Mouse (Mus musculus): Measurements from ENCODE around the gene Tmem123. TPM values are rescaled to one million over a fixed set of nuclear protein-coding genes. Genes with fewer than 3 reads are reported as not detected.
A peak's percentile ranks its signal among the peaks of the same experiment; 100 is the strongest.

The Tmem123 gene
- total and polyA plus RNA-seq, 3 experiments = 43.5 to 88.8 TPM; not detected in 1

GRCm38 (mm10) chr9:7789764-7790575 is 26.1 kb downstream of the Tmem123 start:
- H3K4me1 ChIP-seq (ENCODE audit: control insufficient read depth in 1 of 2, insufficient read depth in 2 of 2, low read length in 2 of 2) = peaks cover 25 to 31% of the 10 kb centered on the region in 2 experiments

DNA sequence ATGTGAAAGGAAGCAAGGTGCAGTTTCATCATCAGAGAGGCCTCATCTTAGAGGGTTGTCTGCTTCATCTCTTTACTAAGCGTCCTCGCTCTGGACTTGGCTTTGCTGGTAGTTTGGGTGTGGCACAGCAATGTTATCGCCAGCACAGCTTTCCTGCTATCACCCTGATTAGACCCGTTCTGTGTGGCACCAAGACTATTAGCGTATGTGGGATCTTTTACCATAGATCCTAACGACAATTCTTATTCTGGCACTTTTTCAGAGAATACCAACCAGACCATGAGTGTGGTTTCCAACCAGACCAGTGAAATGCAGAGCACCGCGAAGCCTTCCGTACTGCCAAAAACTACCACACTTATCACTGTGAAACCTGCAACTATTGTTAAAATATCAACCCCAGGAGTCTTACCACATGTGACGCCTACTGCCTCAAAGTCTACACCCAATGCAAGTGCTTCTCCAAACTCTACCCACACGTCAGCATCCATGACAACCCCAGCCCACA is 26.8 kb downstream of the Tmem123 start:
- H3K4me1 ChIP-seq (ENCODE audit: control insufficient read depth in 1 of 2, insufficient read depth in 2 of 2, low read length in 2 of 2) = peaks cover 22 to 24% of the 10 kb centered on the region in 2 experiments
- H3K27ac ChIP-seq (ENCODE audit: control insufficient read depth, low read depth, low read length) = peak overlapping the region; percentile 68
- no peaks in the 10 kb centered on the region for H3K27me3 ChIP-seq (ENCODE audit: control insufficient read depth in 1 of 2, insufficient read depth in 2 of 2, low read length in 2 of 2)
- peak; percentile 95 for DNase-seq (ENCODE audit: low read depth, low spot score)
- H3K4me3 ChIP-seq (ENCODE audit: control insufficient read depth in 1 of 2, insufficient read depth in 1 of 2, low read depth in 2 of 2, low read length in 2 of 2) = peak overlapping the region in 1 of 2 experiments; percentile 2; a peak in 1 of 4 replicates
- H3K36me3 ChIP-seq (ENCODE audit: control insufficient read depth in 1 of 2, insufficient read depth in 2 of 2, low read length in 2 of 2) = peaks cover 20 to 35% of the 10 kb centered on the region in 2 experiments
- no peaks in the 10 kb centered on the region for H3K9me3 ChIP-seq (replicated peaks; ENCODE audit: insufficient read depth, low read length)
- H3K9ac ChIP-seq (ENCODE audit: control insufficient read depth, low read depth, low read length, poor library complexity, severe bottlenecking) = peak overlapping the region; percentile 21
- no peaks in the 10 kb centered on the region for H3K79me2 ChIP-seq (ENCODE audit: control insufficient read depth, insufficient read depth, low read length, poor library complexity)
- TF ChIP-seq CHD1 (IDR thresholded peaks at IDR 0.05; ENCODE audit: low read depth, low read length) = no peak
- TF ChIP-seq ETS1 (IDR thresholded peaks at IDR 0.05; ENCODE audit: low read depth, low read length) = peak; percentile 96
- no peak for TF ChIP-seq ZKSCAN1 (IDR thresholded peaks at IDR 0.05; ENCODE audit: low read depth, low read length)
- TF ChIP-seq CHD2 (IDR thresholded peaks at IDR 0.05; ENCODE audit: low read length) = no peak; the same call in 1 of the 2 replicates
- TF ChIP-seq CTCF (IDR thresholded peaks at IDR 0.05 in 2 of 3, conservative IDR thresholded peaks at IDR 0.05 in 1 of 3; ENCODE audit: control insufficient read depth in 1 of 3, insufficient read depth in 1 of 3, low read depth in 2 of 3, low read length in 3 of 3, poor library complexity in 1 of 3, severe bottlenecking in 1 of 3) = no peak
- no peak for TF ChIP-seq NELFE (IDR thresholded peaks at IDR 0.05; ENCODE audit: low read depth, low read length)
- TF ChIP-seq TAL1 (IDR thresholded peaks at IDR 0.05; ENCODE audit: low read length) = peak; percentile 90
- TF ChIP-seq USF2 (IDR thresholded peaks at IDR 0.05; ENCODE audit: borderline replicate concordance in 1 of 2, insufficient read depth in 1 of 2, low read depth in 1 of 2, low read length in 2 of 2) = no peak
- TF ChIP-seq MYB (IDR thresholded peaks at IDR 0.05; ENCODE audit: low read depth, low read length) = peak; percentile 87
- TF ChIP-seq RCOR1 (IDR thresholded peaks at IDR 0.05; ENCODE audit: low read depth, low read length) = peak; percentile 99
- peak; percentile 86 for TF ChIP-seq MYC (IDR thresholded peaks at IDR 0.05; ENCODE audit: low read depth, low read length)
- TF ChIP-seq EP300 (IDR thresholded peaks at IDR 0.05; ENCODE audit: low read depth in 1 of 2, low read length in 2 of 2) = peak; percentile 97
- no peak for TF ChIP-seq RAD21 (IDR thresholded peaks at IDR 0.05; ENCODE audit: low read depth, low read length)
- TF ChIP-seq POLR2A (IDR thresholded peaks at IDR 0.05; ENCODE audit: control insufficient read depth in 1 of 2, insufficient read depth in 1 of 2, low read depth in 1 of 2, low read length in 2 of 2, poor library complexity in 1 of 2) = peak; percentile 16 to 27; a peak in 2 of 4 replicates
- peak; percentile 13; the same call in 1 of the 2 replicates for TF ChIP-seq BHLHE40 (IDR thresholded peaks at IDR 0.05; ENCODE audit: borderline replicate concordance, low read depth, low read length)
- TF ChIP-seq SIN3A (IDR thresholded peaks at IDR 0.05; ENCODE audit: low read length) = peak; percentile 86
- TF ChIP-seq TBP (IDR thresholded peaks at IDR 0.05; ENCODE audit: low read depth, low read length) = peak; percentile 82; the same call in 1 of the 2 replicates
- peak; percentile 57; the same call in 1 of the 2 replicates for TF ChIP-seq HCFC1 (IDR thresholded peaks at IDR 0.05; ENCODE audit: low read depth, low read length)
- peak; percentile 70; the same call in 1 of the 2 replicates for TF ChIP-seq USF1 (IDR thresholded peaks at IDR 0.05; ENCODE audit: low read depth, low read length)
- TF ChIP-seq GABPA (IDR thresholded peaks at IDR 0.05; ENCODE audit: low read depth, low read length) = no peak
- TF ChIP-seq KAT2A (conservative IDR thresholded peaks at IDR 0.05; ENCODE audit: low read depth, low read length) = no peak; the same call in 1 of the 2 replicates
- no peak for TF ChIP-seq ZC3H11A (IDR thresholded peaks at IDR 0.05; ENCODE audit: low read depth, low read length)
- no peak for TF ChIP-seq MAZ (IDR thresholded peaks at IDR 0.05; ENCODE audit: low read depth, low read length)
- 0 out of 2 replicates have a peak, but pooled peaks have one; percentile 25 for TF ChIP-seq UBTF (IDR thresholded peaks at IDR 0.05; ENCODE audit: borderline replicate concordance, insufficient read depth, low read depth, low read length)
- peak; percentile 96 for TF ChIP-seq TCF12 (IDR thresholded peaks at IDR 0.05; ENCODE audit: low read depth, low read length)
- TF ChIP-seq POLR2AphosphoS5 (IDR thresholded peaks at IDR 0.05; ENCODE audit: borderline replicate concordance, low read depth, low read length) = no peak

More at GRCm38 (mm10) chr9:7789764-7790575, 26.1 kb downstream of the Tmem123 start:
- TF ChIP-seq POLR2A (IDR thresholded peaks at IDR 0.05; ENCODE audit: control insufficient read depth in 1 of 2, insufficient read depth in 1 of 2, low read depth in 1 of 2, low read length in 2 of 2, poor library complexity in 1 of 2) (0 out of 4 replicates have a peak, but pooled peaks of 1 of the 2 experiments have one; percentile 10), ZMIZ1 (IDR thresholded peaks at IDR 0.05; ENCODE audit: low read depth, low read length) (peak; percentile 13; the same call in 1 of the 2 replicates), TCF12 (IDR thresholded peaks at IDR 0.05; ENCODE audit: low read depth, low read length) (0 out of 2 replicates have a peak, but pooled peaks have one; percentile 19), TAL1 (IDR thresholded peaks at IDR 0.05; ENCODE audit: low read length) (no peak), MAZ (IDR thresholded peaks at IDR 0.05; ENCODE audit: low read depth, low read length) (no peak), TBP (IDR thresholded peaks at IDR 0.05; ENCODE audit: low read depth, low read length) (no peak)
- Histone ChIP-seq H3K79me2 (ENCODE audit: control insufficient read depth, insufficient read depth, low read length, poor library complexity) (no peaks in the 10 kb centered on the region), H3K4me3 (ENCODE audit: control insufficient read depth in 1 of 2, insufficient read depth in 1 of 2, low read depth in 2 of 2, low read length in 2 of 2) (no peak overlapping the region), H3K9me3 (replicated peaks; ENCODE audit: insufficient read depth, low read length) (no peaks in the 10 kb centered on the region), H3K27me3 (ENCODE audit: control insufficient read depth in 1 of 2, insufficient read depth in 2 of 2, low read length in 2 of 2) (no peaks in the 10 kb centered on the region), H3K9ac (ENCODE audit: control insufficient read depth, low read depth, low read length, poor library complexity, severe bottlenecking) (peak overlapping the region; percentile 8), H3K36me3 (ENCODE audit: control insufficient read depth in 1 of 2, insufficient read depth in 2 of 2, low read length in 2 of 2) (peaks cover 25 to 42% of the 10 kb centered on the region in 2 experiments), H3K27ac (ENCODE audit: control insufficient read depth, low read depth, low read length) (peak overlapping the region; percentile 68)
- DNase-seq (ENCODE audit: low read depth, low spot score) = no peak
